Mouse (Mus musculus) mature B cell (primary cell): ENCODE measurements around the gene Atp1a4.

ENCODE experiments used
- in situ Hi-C: fragments of 300-500 bp; cut with MboI; formaldehyde crosslinking; loops from 2 replicates; pipeline ENCODE4 v1.14.3; 2019

Gene Atp1a4

DNA sequence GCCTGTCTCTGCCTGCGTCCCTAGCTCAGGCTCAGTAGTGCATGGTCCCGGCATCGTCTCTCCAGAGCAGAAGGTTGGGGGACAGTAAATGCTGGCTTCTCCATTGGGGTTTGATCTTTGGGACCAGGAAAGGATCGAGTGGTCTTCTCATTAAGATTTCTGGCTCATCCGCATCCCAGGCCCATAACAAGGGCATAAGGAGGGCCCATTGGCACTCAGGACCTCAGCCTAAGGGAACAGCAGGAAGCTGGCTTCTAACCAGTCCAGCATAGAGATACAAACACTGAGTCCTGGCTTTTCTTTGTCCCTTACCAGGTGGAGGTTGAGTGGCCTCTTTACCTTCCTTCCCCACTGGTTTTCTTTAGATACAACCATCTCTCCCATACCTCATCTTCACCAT, 60.4 kb downstream of the Atp1a4 start:
- in situ Hi-C loops = no loop called here

DNA sequence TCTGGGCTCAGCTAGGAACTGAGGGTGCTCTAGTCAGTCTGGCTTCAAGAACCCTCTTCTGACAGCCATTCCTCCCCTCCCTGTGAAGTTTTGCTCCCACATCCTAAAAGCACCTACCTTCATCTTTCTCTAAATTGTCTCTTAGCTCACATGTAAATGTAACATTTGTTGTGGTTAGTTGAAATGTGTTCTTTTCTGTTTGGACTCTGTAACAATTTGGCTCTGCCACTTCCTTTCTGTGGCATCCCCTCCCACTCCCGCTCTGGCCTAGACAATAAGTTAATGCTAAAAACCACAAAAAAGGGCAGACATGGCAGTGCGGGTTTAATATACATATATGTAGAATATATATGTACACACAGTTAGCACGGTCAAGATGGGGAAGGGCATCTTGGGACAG, 61.1 kb downstream of the Atp1a4 start:
- in situ Hi-C loops = no loop called here

DNA sequence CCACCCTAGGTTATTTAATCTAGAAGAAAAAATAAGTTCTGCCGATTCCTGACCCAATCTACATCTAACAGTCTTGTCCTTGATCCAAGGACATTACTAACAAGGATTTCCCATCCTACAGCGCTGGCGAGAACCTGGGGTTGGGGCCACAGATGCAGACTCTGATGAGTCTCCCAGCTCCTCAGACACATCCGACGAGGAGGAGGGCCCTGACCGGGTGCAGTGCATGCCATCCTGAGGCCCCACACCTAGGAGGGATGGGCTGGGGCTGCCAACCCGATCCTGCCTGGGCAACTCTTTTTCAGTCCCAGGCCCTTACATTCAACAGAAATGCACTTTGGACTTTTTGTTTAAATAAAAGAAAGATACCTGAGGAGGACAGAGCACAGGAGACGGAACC, 63.8 kb downstream of the Atp1a4 start:
- in situ Hi-C loops = no loop called here

DNA sequence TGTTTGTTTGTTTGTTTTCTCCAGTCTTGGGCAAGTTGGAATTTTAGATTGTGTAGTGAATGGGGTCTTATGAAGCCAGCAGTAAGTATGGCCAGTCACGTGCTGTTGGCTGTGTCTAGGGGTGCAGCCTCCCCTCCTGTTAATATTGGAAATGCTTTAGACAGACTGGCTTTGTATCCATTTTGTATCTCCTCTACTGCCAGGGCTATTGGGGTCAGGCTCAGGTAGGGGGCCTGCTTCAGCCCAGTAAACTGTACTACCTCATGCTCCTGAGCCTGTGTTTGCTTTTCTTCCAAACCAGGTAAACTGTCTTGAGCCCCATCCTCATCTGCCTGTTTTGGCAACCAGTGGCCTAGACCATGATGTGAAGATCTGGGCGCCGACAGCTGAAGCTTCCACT, 66.0 kb downstream of the Atp1a4 start:
- in situ Hi-C loops = no loop called here

DNA sequence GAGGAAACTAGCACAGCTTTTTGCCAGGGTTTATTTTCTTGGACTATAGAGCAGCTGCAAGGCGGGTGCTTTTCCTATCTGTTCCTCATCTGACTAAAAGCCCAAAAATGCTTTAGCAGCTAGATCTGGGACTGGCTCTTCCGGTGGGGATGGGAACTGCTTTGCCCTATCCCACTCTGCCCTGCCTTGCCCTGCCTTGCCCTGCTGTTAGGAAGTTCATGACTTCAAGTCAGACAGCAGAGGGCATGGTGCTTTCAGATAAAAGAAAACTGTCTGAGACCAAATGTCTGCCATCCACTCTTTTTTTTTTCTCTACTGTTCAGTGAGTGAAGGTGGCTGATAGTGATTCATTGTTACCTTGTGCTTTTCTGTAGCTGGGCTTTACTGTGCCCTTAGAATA, 66.6 kb downstream of the Atp1a4 start:
- in situ Hi-C loops = no loop called here

DNA sequence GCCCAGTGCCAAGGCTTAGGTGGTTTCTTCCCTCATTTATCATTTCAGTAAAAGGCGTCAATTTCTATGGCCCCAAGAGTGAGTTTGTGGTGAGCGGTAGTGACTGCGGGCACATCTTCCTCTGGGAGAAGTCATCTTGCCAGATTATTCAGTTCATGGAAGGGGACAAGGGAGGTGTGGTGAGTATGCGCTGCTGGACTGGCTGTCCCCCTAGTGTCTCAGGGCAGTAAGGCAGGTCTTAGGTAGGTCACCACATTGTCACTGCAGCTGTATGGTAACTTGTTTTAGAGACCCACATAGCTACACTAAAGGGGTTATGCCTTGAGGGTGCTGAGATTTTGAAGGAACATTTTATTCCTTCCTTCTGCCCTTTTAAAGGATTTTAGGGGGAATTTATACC, 69.3 kb downstream of the Atp1a4 start:
- in situ Hi-C loops = no loop called here

DNA sequence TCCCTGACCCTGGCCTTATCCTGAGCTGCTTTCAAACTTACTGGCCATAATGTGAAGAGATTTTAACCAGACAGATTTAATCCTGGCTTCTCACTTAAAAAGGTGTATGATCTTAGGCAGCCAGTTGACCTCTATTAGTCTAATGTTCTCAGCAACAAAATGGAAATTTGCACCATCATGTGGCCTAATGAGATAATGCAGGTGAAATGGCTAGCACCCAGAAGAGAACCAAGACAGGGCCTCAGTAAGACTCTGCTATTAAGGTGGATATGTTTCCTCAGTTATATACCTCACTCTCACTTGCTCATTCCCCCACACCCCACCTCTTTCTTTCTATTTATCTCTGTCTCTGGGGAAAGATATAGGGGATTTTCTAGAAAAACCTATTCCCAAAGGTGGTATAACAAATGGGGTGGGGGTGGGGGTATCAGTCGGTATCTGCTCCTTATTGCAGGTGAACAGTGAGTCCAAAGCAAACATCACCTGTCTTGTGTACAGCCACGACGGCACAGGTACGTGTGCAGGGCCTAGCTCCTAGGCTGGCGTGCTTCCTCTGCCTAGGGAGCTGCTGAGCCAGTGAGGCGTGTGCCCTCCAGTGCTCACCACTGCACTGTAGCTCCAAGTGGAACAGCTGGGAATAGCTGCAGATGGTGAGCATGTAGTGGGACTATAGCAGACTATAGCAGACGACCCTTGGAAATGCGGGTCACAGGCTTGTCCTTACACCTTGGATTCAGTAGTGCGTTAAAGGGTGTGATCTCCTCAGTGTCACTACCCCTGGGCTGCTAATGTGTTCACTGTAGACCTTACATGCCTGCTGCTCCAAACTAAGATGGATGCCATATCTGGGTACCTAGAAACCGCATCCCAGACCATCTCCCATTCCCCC, 71.6 kb downstream of the Atp1a4 start:
- in situ Hi-C loops = no loop called here

DNA sequence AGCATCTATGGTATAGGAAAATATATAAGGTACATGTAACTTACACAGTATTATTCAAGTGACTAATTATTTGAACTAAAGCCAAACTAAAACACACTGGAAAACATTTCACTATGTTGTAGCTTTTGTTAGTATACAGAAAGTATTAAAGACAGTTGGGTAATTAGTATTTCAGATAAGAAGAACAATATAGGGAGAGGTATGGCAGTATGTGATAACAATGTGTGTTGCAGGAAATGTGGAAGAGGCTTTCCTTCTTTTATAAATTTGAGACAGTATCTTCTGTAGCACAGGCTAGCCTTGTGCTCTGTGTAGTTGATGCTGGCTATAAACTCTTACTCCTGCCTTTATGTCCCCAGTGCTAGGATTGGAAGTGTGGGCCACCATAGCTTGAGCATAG, 74.3 kb downstream of the Atp1a4 start:
- in situ Hi-C loops = no loop called here

DNA sequence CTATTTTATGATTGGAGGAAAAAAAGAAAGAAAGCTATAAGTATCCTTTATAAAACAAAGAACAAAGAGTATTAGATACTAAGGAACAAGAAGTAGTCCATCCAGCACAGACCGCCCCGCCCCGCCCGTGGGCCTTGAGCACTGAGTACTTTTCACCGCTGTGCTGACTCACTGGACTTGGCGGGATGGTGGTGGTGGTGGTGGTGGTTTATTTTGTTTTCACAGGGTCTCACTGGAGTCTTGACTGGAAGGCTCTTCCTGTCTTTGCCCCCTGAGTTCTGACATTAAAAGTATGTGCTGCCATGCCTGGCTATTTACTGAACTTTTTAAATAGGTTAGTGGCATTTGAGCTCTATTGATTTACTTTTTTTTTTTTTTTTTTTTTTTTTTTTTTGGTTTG, 75.2 kb downstream of the Atp1a4 start:
- in situ Hi-C loops = no loop called here

DNA sequence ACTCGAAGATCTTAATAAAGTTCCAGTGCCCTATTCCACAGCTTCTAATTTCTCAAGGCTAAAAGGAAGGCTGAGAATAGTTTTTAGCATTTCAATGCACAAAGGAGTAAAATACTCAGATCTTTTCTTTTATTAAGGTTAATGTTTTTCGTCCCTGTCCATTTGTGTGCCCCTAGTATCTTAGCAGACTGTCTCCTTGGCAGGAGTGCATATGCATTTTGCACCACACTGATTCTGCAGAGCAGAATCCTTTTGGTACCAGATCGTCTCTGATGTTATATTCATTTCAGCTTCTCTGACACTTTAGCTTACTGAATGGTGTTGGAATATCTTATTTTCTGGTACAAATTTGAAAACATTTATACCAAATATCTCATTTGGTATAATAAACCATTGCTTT, 76.4 kb downstream of the Atp1a4 start:
- in situ Hi-C loops = no loop called here

DNA sequence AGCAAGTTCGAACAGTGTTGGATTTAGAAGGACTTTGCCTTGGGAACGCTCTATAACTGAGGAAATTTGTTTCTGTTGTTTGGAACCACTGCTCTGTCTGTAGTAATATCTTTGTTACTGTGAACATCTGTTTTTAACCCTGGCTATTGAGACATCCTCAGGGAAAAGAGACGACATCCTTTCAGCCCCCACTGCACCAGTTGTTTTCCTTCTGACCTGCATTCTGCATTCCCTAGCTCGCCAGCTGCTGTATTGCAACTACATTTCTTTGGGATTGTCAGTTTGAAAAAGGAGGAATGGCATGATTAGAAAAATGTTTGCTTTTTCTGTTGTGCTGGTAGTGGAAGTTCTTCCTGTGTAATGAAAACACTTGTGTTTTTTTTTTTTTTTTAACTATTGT, 77.3 kb downstream of the Atp1a4 start:
- in situ Hi-C loops = no loop called here

DNA sequence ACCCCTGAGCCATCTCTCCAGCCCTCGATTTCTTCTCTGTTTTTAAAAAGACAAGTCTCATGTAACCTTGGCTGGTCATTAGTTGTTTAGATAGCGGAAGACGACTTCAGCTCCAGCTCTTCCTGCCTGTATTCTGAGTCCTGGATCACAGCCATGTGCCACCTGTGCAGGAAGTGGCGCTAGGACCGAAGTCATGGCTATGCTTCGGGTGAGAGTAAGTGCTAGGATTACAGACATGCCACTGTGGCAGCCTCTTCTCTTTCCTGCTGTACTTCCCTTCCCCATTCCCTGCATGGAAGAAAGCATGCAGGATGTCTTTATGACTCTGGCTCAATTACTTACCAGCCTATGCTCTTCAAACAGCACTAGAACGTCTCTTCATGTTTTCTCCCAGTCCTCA, 79.1 kb downstream of the Atp1a4 start:
- in situ Hi-C loops = no loop called here

DNA sequence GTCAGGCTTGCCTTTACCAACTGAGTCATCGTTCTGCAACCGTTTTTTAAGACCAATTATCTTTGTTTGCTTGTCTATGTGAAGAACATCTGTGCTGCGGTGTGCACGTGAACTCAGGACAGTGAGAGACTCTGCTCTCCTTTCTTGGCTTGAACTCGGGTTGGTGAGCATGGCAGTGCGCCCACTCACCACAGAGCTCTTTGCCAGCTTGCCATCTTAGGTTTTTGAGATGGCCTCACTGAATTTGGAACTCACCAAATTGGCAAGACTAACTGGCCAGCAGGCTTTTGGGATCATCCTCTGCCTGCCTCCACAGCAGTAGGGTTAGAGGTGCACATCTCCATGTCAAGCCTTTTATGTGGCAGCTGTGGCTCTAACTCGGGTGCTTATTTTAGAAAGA, 80.4 kb downstream of the Atp1a4 start:
- in situ Hi-C loops = no loop called here
